Mouse (Mus musculus) neural tube, embryonic 13.5 days (tissue): ENCODE measurements around the gene 1700010I14Rik. TPM values are rescaled to one million over a fixed set of nuclear protein-coding genes. Genes with fewer than 3 reads are reported as not detected.

Experiments used
- ATAC-seq: fragments of 200-750 bp; cut with Nextera tagmentation; 2 replicates; pipeline ENCODE4 v1.8.0; 2017; ENCODE audit warnings: low read depth, mild to moderate bottlenecking, moderate TSS enrichment, moderate library complexity
- H3K27ac ChIP-seq: fragments of 300-500 bp; sonication (generic); replicated peaks from 2 replicates; pipeline ENCODE4 v1.5.1; 2015; ENCODE audit warnings: moderate library complexity, mild to moderate bottlenecking, inconsistent platforms
- H3K27me3 ChIP-seq: fragments of 300-500 bp; sonication (generic); 2 replicates; pipeline ENCODE4 v1.6.1; 2015; ENCODE audit warnings: mild to moderate bottlenecking, inconsistent platforms
- H3K36me3 ChIP-seq: fragments of 300-500 bp; sonication (generic); 2 replicates; pipeline ENCODE4 v1.6.1; 2015; ENCODE audit warnings: mild to moderate bottlenecking, inconsistent platforms
- H3K4me1 ChIP-seq: fragments of 300-500 bp; sonication (generic); replicated peaks from 2 replicates; pipeline ENCODE4 v1.6.1; 2015; ENCODE audit warnings: inconsistent platforms
- H3K4me2 ChIP-seq: fragments of 300-500 bp; sonication (generic); 2 replicates; pipeline ENCODE4 v1.6.1; 2015; ENCODE audit warnings: inconsistent platforms, mild to moderate bottlenecking, moderate library complexity
- H3K4me3 ChIP-seq: fragments of 300-500 bp; sonication (generic); 2 replicates; pipeline ENCODE4 v1.5.1; 2015; ENCODE audit warnings: mild to moderate bottlenecking, inconsistent platforms
- H3K9ac ChIP-seq: fragments of 300-500 bp; sonication (generic); 2 replicates; pipeline ENCODE4 v1.6.1; 2015; ENCODE audit warnings: moderate library complexity, mild to moderate bottlenecking, inconsistent platforms
- H3K9me3 ChIP-seq: fragments of 300-500 bp; sonication (generic); 2 replicates; pipeline ENCODE4 v1.6.1; 2016; ENCODE audit warnings: inconsistent platforms
- WGBS: fragments of 180-500 bp; shearing (Covaris S2); methylation state at CpG from one replicate; pipeline ENCODE4 v1.1.7; 2015; 5-methylcytosine and 5-hydroxymethylcytosine counted together
- polyA plus RNA-seq: library from polyadenylated mRNA; unstranded; fragments of >200 nt; fragmentation: Nextera tagmentation; extraction: Ambion mirVana; gene quantifications from 2 replicates; pipeline ENCODE4 v1.2.1, GENCODE M21; 2015

Gene 1700010I14Rik
- 2.4 and 3.5 TPM in 2 replicates for polyA plus RNA-seq

DNA sequence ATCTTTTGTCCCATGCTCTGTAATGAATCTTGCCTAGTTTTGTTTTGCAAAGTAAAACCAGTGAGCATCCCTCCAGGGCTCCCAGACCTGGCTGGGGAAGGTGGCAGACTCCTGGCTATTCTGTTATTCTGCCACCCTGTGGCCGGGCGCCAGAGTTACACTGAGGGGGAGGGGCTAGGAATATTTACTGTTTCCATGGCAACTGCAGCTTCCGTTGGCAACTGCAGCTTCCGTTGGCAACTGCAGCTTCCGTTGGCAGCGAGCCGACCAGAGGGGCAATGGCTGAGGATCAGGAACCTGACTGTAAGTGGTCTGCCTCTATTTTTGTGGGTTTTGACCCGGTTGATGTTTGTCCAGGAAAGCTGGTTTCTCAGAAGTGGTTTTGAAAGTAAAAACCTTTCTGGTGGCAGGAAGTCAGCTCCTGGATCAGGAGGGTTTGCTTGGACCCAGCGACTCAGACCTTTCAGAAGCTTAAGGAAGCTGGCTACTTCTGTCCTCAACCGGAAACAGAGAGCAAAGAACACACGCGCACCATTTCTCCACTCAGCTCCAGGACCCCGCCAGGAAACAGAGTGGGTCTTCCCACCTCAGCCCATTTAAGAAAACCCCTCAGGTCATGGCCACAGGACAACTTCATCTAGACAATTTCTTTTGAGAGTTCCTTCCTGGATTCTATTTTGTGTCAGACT is at the start of gene 1700010I14Rik:
1700010I14Rik (plus strand) TSS at position 215 of the 689 bp plus-strand sequence.
- peak within 1 kb of the TSS; percentile 41 for H3K4me3 ChIP-seq
- WGBS, result 7% methylated on average over 13 of the region's 13 CpGs
- H3K9ac ChIP-seq, result peak within 1 kb of the TSS; percentile 60
- H3K27me3 ChIP-seq, result no peaks in the 10 kb centered on the region
- H3K27ac ChIP-seq, result 0 out of 2 replicates have a peak within 1 kb of the TSS, but pooled peaks have one; percentile 42
- H3K36me3 ChIP-seq, result 0 out of 2 replicates have a peak, but pooled peaks cover 11% of the 10 kb centered on the region
- peak within 1 kb of the TSS; percentile 67 for H3K4me2 ChIP-seq
- H3K9me3 ChIP-seq, result no peaks in the 10 kb centered on the region
- peaks cover 21% of the 10 kb centered on the region for H3K4me1 ChIP-seq
- ATAC-seq, result peak; percentile 51; the same call in 1 of the 2 replicates

DNA sequence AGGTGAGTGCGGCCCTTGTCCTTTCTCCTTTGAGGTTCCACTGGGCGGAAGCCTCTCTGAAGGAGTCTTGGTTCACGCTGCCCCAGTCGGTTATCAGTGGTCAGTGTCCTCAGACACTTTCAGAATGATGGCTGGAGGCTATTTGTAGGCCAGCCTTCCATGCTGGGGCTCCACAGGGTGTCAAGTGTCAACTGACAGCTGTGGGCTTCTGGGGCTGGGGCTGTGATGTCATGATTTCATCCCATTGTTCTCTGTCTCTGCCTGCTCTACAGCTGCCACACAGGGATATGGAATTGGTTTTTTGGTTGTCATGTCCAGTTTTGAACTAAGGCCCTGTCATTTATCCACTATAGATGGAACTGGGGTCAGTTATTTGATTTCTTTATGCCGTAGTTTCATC is 36.5 kb upstream of the 1700010I14Rik start:
- Histone ChIP-seq H3K27me3 (no peaks in the 10 kb centered on the region), H3K36me3 (peaks cover 61% of the 10 kb centered on the region), H3K4me2 (no peak overlapping the region), H3K9me3 (no peaks in the 10 kb centered on the region), H3K4me1 (peaks cover 10% of the 10 kb centered on the region; the same call in 1 of the 2 replicates), H3K27ac (no peak overlapping the region), H3K9ac (no peak overlapping the region), H3K4me3 (no peak overlapping the region)
- 77% methylated on average over 5 of the region's 5 CpGs for WGBS
- no peak for ATAC-seq

DNA sequence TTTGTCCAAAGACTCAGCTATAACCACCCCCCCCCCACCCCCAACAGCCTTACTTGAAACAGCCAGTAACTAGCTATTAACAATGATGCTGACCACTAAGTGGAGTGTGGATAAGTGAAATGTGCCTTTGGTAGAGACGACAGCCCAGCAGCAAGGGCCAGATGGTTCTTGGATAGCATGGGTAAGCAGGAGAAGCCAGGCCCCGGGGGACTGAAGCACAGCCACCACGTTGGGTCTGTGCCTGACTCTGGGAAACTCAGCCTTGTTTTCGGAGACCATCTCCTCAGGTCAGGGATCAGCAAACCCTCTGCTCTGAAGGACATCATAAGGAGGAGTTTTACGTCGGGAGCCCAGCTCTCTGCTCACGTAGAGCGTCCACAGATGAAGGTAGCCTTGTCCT is 35.2 kb upstream of the 1700010I14Rik start:
- 83% methylated on average over 8 of the region's 8 CpGs for WGBS
- Histone ChIP-seq H3K4me2 (no peak overlapping the region), H3K9me3 (no peaks in the 10 kb centered on the region), H3K4me3 (no peak overlapping the region), H3K27ac (no peak overlapping the region), H3K9ac (no peak overlapping the region), H3K36me3 (peaks cover 58% of the 10 kb centered on the region), H3K4me1 (peaks cover 10% of the 10 kb centered on the region; the same call in 1 of the 2 replicates), H3K27me3 (no peaks in the 10 kb centered on the region)
- ATAC-seq, result no peak

DNA sequence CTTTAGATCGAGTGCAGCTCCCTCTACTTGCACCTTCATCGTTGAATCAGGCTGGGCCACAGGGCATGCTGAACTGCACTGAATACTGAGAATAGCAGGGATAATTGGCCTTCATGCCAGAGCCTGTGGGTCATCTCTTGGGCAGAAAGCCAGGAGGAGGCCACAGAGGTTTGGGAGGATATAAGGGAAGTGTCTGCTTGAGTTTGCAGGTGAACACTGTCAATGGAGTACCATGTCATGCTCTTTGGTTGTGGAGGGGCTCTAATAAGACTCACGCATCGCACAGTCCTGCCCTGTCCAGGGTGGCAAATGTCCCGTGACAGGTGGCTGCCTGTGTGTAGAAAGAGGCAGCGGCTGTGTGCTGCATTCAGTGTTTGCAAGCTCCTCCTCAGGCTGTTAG is 30.0 kb upstream of the 1700010I14Rik start:
- Histone ChIP-seq H3K27ac (no peak overlapping the region), H3K36me3 (peaks cover 29% of the 10 kb centered on the region), H3K9ac (no peak overlapping the region), H3K9me3 (no peaks in the 10 kb centered on the region), H3K4me3 (no peak overlapping the region), H3K4me2 (no peak overlapping the region), H3K27me3 (no peaks in the 10 kb centered on the region), H3K4me1 (peaks cover 19% of the 10 kb centered on the region)
- 86% methylated on average over 6 of the region's 6 CpGs for WGBS
- no peak for ATAC-seq

DNA sequence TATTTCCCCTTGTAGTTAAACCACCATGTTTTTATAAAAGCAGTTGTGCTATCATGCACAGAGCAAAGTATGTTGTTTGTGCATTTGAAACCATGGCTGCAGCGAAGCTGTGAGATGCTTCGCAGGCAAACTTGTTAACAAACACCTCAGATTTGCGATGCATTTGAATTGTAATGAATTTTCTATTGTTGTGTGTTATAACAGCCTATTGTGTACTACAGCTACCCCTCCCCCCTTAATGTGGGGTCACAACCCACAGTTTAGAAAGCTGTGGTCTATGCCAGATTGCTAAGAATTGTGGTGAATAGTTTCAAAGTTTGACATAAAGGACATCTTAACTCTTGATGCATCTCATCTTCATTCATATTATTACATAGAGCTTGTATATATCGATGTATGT is 27.7 kb upstream of the 1700010I14Rik start:
- Histone ChIP-seq H3K4me2 (no peak overlapping the region), H3K36me3 (peaks cover 26% of the 10 kb centered on the region), H3K27me3 (no peaks in the 10 kb centered on the region), H3K9me3 (no peaks in the 10 kb centered on the region), H3K27ac (no peak overlapping the region), H3K4me1 (peaks cover 17% of the 10 kb centered on the region), H3K4me3 (no peak overlapping the region), H3K9ac (no peak overlapping the region)
- ATAC-seq, result no peak
- WGBS, result 66% methylated on average over 4 of the region's 4 CpGs

DNA sequence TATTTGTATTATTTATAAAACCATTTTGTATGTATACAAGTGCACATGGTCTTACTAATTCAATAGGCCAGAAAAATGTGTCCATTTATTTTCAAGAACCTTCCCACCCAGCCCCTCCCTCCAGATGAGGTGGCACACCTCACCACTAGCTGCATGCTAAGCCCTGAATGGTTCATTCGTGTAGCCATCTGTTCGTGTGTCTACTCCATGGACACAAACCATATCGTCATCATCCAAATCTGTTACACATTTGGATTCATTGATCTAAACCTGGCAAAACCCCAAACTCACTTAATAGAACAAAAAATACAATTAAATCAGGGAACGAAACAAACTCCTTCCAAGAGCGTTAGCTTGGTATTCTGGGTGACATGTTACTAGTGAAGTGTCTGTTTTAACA is 27.0 kb upstream of the 1700010I14Rik start:
- no peak for ATAC-seq

DNA sequence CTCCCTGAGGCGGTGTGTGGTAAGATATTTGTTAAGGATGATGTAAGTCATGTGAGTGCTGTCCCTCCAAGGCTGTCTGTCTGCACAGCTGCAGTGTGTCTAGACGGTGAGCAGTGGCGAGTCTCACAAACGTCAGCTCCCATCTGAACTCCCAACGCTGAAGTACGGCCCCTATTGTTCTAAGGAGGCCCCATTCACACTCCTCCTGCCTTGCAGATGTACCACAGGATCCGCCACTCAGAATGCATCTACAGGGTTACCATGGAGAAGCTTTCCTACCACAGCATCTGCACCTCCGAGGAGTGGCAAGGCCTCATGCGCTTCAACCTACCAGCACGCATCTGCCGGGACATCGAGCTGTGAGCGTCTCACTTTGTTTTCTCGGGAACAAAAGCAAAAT is 26.5 kb upstream of the 1700010I14Rik start:
- Histone ChIP-seq H3K36me3 (peaks cover 33% of the 10 kb centered on the region), H3K27ac (no peak overlapping the region), H3K4me2 (no peak overlapping the region), H3K9me3 (no peaks in the 10 kb centered on the region), H3K4me1 (peaks cover 9% of the 10 kb centered on the region; the same call in 1 of the 2 replicates), H3K9ac (no peak overlapping the region), H3K4me3 (no peak overlapping the region), H3K27me3 (no peaks in the 10 kb centered on the region)
- ATAC-seq, result no peak
- WGBS, result 36% methylated on average over 14 of the region's 14 CpGs

More for the DNA sequence above, 27.0 kb upstream of the 1700010I14Rik start:
- Histone ChIP-seq H3K9me3 (no peaks in the 10 kb centered on the region), H3K36me3 (peaks cover 32% of the 10 kb centered on the region), H3K27ac (no peak overlapping the region), H3K4me1 (peaks cover 9% of the 10 kb centered on the region), H3K4me3 (no peak overlapping the region), H3K4me2 (no peak overlapping the region), H3K27me3 (no peaks in the 10 kb centered on the region), H3K9ac (no peak overlapping the region)
- WGBS, result 75% methylated on average over 5 of the region's 5 CpGs

DNA sequence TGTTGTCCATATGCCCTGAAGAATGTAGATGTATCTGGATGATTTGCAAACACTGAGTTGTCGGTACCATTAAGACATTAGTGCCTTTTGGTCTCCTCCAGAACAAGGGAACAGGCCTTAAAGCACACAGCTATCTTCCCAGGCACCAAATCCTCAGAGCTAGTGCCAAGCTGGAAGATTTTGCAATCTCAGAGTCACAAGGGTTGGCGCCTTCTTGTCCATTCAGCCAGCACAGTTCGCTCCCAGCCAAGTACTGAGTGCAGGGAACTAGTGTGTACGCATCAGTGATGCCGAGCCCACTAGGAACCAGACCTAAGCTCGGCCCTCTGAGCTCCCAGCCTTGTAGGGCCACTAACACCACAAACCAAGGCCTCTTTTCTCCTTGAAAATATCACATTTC is 23.0 kb upstream of the 1700010I14Rik start:
- Histone ChIP-seq H3K9me3 (no peaks in the 10 kb centered on the region), H3K4me1 (peaks cover 9% of the 10 kb centered on the region; the same call in 1 of the 2 replicates), H3K27me3 (no peaks in the 10 kb centered on the region), H3K4me2 (no peak overlapping the region), H3K9ac (no peak overlapping the region), H3K27ac (no peak overlapping the region), H3K36me3 (peaks cover 65% of the 10 kb centered on the region), H3K4me3 (no peak overlapping the region)
- no peak for ATAC-seq
- WGBS, result 92% methylated on average over 6 of the region's 6 CpGs

DNA sequence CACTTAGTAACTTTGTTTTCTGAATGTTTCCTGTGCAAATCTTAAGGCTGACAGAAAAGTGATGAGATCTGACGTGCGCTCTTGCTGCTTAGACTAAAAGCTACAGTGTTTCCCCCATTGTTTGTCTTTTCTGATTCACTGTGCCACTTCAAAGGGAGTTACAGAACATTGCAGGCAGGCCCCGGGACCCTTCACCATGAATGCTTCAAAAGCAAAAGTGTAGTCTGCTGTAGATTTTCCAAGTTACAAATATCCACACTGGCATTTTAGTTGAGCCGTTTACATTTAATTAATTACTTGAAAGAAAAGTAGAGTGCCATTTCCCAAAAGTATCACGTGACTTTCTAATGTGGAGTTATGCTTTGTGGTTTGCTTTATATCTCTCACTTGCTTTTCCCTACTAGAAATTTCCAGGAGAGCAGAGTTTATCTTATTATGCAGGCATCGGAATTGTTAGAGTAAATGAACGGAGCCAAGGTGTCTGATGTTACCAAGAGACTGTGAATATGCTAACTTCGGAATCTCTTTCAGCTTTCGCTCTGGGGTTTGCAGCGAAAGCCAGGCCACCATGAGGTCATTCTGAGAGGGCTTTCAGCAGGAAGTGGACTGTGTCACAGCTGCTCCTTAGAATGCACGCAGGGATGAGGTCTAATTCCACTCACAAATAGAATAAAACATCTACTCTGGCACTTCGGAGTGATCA is 15.8 kb upstream of the 1700010I14Rik start:
- WGBS, result 20% methylated on average over 12 of the region's 12 CpGs
- peaks cover 52% of the 10 kb centered on the region for H3K36me3 ChIP-seq
- H3K27me3 ChIP-seq, result no peaks in the 10 kb centered on the region

DNA sequence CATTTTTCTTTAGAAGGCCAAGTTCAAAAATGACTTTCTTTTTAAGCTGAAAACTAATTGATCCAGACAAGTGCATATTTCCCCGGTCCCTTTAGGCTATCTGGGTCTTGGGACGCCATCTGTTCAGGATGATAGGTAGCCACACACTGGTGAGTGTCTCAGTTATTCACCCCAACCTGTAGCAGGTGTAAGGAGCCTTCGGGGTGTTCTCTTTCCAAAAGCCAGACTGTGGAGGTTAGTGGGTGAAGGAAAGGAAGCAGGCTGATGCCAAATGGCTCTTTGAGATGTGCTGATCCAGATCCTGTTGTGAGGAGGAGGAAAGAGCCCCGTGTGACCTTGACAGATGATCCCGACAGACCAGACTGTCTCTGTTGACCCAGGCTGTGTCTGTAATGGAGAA is 14.8 kb upstream of the 1700010I14Rik start:
- H3K4me2 ChIP-seq, result no peak overlapping the region
- peaks cover 24% of the 10 kb centered on the region for H3K4me1 ChIP-seq
- H3K27me3 ChIP-seq, result no peaks in the 10 kb centered on the region
- ATAC-seq, result no peak
- no peak overlapping the region for H3K4me3 ChIP-seq
- H3K9me3 ChIP-seq, result no peaks in the 10 kb centered on the region
- H3K9ac ChIP-seq, result no peak overlapping the region
- peaks cover 48% of the 10 kb centered on the region for H3K36me3 ChIP-seq
- H3K27ac ChIP-seq, result no peak overlapping the region
- 70% methylated on average over 5 of the region's 5 CpGs for WGBS

More for the DNA sequence above, 15.8 kb upstream of the 1700010I14Rik start:
- Histone ChIP-seq H3K4me2 (no peak overlapping the region), H3K9me3 (no peaks in the 10 kb centered on the region), H3K4me3 (no peak overlapping the region), H3K4me1 (peaks cover 24% of the 10 kb centered on the region), H3K9ac (no peak overlapping the region), H3K27ac (no peak overlapping the region)
- ATAC-seq, result no peak

DNA sequence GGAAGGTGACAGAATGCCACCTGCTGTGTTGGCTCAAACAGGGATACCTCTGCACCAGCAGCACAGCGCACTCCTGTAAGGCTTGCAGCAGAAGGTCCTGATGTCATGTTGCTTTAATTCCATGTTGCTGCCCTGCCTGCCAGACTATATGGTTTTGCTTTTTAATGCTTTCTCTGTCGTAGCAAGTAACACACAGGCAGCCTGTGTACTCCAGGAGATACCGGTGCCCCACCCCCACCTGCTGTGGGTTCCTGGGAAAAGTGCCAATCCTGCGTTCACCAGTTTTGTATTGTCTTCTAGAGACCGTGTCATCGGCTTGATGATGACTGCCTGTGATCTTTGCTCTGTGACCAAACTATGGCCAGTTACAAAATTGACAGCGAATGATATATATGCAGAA is 13.7 kb upstream of the 1700010I14Rik start:
- no peak overlapping the region for H3K27ac ChIP-seq
- no peak overlapping the region for H3K4me3 ChIP-seq
- H3K36me3 ChIP-seq, result peaks cover 46% of the 10 kb centered on the region
- peak; percentile 48; the same call in 1 of the 2 replicates for ATAC-seq
- no peak overlapping the region for H3K4me2 ChIP-seq
- no peaks in the 10 kb centered on the region for H3K27me3 ChIP-seq
- peaks cover 24% of the 10 kb centered on the region for H3K4me1 ChIP-seq
- H3K9ac ChIP-seq, result no peak overlapping the region
- no peaks in the 10 kb centered on the region for H3K9me3 ChIP-seq
- 52% methylated on average over 7 of the region's 7 CpGs for WGBS

DNA sequence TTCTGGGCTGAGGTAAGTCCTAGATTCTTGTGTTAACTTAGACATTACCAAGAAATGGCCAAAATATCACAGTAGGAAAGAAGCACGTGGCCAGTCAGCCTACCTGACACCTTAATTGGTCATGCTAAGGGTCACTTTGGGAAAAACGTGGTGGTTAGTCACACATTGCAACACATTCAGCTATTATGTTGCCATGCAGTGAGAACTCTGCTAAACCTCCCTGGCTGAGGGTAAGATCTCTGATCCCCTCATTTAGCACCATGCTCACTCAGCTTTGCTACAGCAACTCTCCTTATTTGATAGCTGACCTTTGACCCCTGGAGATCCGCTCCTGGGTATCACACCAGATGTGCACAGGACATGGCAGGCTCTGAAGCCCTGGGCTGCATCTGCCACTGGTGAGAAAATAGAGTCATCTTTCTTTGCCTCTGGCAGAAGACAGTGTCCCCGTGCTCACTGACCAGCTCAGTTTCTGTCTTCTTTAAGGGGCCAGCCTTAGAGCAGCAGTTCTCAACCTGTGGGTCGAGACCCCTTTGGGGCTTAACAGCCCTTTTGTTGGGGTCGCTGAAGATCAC is 13.2 kb upstream of the 1700010I14Rik start:
- H3K4me1 ChIP-seq, result peaks cover 24% of the 10 kb centered on the region
- no peak overlapping the region for H3K4me2 ChIP-seq
- no peak overlapping the region for H3K9ac ChIP-seq
- no peak overlapping the region for H3K4me3 ChIP-seq
- H3K27me3 ChIP-seq, result no peaks in the 10 kb centered on the region
- peaks cover 46% of the 10 kb centered on the region for H3K36me3 ChIP-seq
- H3K9me3 ChIP-seq, result no peaks in the 10 kb centered on the region
- no peak overlapping the region for H3K27ac ChIP-seq
- peak; percentile 53; the same call in 1 of the 2 replicates for ATAC-seq
- 51% methylated on average over 6 of the region's 6 CpGs for WGBS
